Mouse (Mus musculus): ENCODE results near the gene Tsga10. TPM values are rescaled to one million over a fixed set of nuclear protein-coding genes. Genes with fewer than 3 reads are reported as not detected.

Tsga10 gene
- polyA plus RNA-seq, 1 experiment from 2014 or later: 4.1 TPM

DNA sequence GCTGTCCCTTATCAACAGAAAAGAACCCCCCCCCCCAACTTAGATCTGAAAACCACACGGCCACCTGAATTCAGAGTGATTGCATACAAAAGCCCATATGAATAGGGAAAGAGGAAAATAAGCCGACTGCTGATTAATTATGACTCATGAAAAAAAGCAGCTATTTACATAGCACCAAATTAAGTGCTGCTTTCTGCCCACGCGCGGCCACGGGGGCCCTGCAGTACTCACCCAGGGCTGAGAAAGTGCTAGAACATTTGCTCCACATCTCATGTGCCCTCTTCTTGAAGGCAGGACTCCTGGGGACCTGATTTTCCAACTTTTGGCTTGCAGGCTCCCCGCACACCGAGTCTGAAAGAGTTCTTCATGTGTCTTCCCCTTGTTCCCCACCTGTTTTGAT is 156.5 kb downstream of the Tsga10 start:
- 81% methylated on average over 8 of the region's 8 CpGs for WGBS
- no peak overlapping the region for H3K27ac ChIP-seq
- no peak overlapping the region for H3K4me3 ChIP-seq

DNA sequence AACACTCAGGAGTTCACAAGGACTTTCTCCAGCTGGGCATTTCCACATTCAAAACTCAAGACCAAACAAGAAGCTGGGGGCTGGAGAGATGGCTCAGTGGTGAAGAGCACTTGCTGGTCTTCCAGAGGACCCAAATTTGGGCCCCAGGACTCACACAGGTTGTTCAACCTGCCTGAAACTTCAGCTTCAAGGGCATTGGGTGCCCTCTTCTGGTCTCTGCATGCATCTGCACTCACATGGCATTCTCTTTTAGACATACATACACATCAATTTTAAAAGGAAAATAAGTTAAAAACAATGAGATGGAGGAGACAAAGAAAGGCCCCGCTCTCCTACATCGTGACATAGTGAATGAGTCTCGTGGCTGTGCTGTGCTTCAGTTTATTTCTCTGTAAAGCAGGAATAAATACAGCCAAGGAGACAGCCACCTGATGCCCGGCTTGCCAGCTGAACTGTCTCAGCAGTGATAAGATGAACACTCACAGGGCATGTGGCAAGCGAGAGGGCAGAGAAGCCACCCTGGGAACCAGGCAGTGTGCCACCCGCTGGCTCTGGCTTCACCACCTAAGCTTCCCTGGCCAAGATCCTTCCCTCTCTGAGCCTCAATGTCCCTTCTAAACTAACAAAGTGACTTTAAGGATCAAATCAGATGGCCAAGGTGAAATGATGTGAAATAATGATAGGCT is 157.8 kb downstream of the Tsga10 start:
- H3K27ac ChIP-seq: no peak overlapping the region
- H3K9me3 ChIP-seq: no peaks in the 10 kb centered on the region
- DNase-seq (ENCODE audit: low spot score): no peak
- H3K27me3 ChIP-seq (ENCODE audit: insufficient read depth, poor library complexity, severe bottlenecking): no peaks in the 10 kb centered on the region; the same call in 1 of the 2 replicates
- no peak overlapping the region for H3K4me3 ChIP-seq
- H3K36me3 ChIP-seq: no peaks in the 10 kb centered on the region
- no peaks in the 10 kb centered on the region for H3K4me1 ChIP-seq
- WGBS: 85% methylated on average over 6 of the region's 6 CpGs

More for the DNA sequence above, 156.5 kb downstream of the Tsga10 start:
- Histone ChIP-seq H3K9me3 (no peaks in the 10 kb centered on the region), H3K36me3 (no peaks in the 10 kb centered on the region), H3K4me1 (no peaks in the 10 kb centered on the region), H3K27me3 (ENCODE audit: insufficient read depth, poor library complexity, severe bottlenecking) (no peaks in the 10 kb centered on the region; the same call in 1 of the 2 replicates)
- no peak for DNase-seq (ENCODE audit: low spot score)

Other genes starting within 250 kb of the Tsga10 start
- gene 2010300C02Rik, start 146.3 kb downstream of the Tsga10 start, polyA plus RNA-seq (2016; fragmentation: Nextera tagmentation; extraction: Ambion mirVana): 2.5 and 3.4 TPM in 2 replicates
- gene Lipt1, start 5.3 kb upstream of the Tsga10 start, polyA plus RNA-seq (2016; fragmentation: Nextera tagmentation; extraction: Ambion mirVana): 8.2 and 8.7 TPM in 2 replicates
- gene Mitd1, start 24.0 kb upstream of the Tsga10 start, polyA plus RNA-seq (2016; fragmentation: Nextera tagmentation; extraction: Ambion mirVana): 11.8 and 19.7 TPM in 2 replicates
- gene Mrpl30, start 24.0 kb upstream of the Tsga10 start, polyA plus RNA-seq (2016; fragmentation: Nextera tagmentation; extraction: Ambion mirVana): 245 and 262 TPM in 2 replicates
- not detected in 2 replicates for gene Lyg2, start 50.1 kb upstream of the Tsga10 start, polyA plus RNA-seq (2016; fragmentation: Nextera tagmentation; extraction: Ambion mirVana)
- not detected in 2 replicates for gene Lyg1, start 91.3 kb upstream of the Tsga10 start, polyA plus RNA-seq (2016; fragmentation: Nextera tagmentation; extraction: Ambion mirVana)
- gene Txndc9, start 131.5 kb upstream of the Tsga10 start, polyA plus RNA-seq (2016; fragmentation: Nextera tagmentation; extraction: Ambion mirVana): 120 and 143 TPM in 2 replicates
- 21.6 and 29.5 TPM in 2 replicates for gene Eif5b, start 131.6 kb upstream of the Tsga10 start, polyA plus RNA-seq (2016; fragmentation: Nextera tagmentation; extraction: Ambion mirVana)